Mouse (Mus musculus) kidney, adult 2 months (tissue): Measurements from ENCODE around the gene Gm42417. TPM values are rescaled to one million over a fixed set of nuclear protein-coding genes. Genes with fewer than 3 reads are reported as not detected.

ENCODE experiments used
- DNase-seq: peaks from one replicate; pipeline ENCODE4 v3.0.0; 2021
- H3K27ac ChIP-seq: fragments of 200-500 bp; 2 replicates; pipeline ENCODE4 v1.5.1; 2012; ENCODE audit warnings: low read depth, low read length, control low read depth, inconsistent platforms; ENCODE audit not compliant: insufficient read depth
- H3K27me3 ChIP-seq: fragments of 200-500 bp; replicated peaks from 2 replicates; pipeline ENCODE4 v1.6.1; 2012; ENCODE audit warnings: mild to moderate bottlenecking, moderate library complexity, low read length, inconsistent platforms; ENCODE audit not compliant: control insufficient read depth, insufficient read depth
- H3K36me3 ChIP-seq: fragments of 200-500 bp; 2 replicates; pipeline ENCODE4 v1.6.1; 2012; ENCODE audit warnings: mild to moderate bottlenecking, moderate library complexity, low read length, inconsistent platforms; ENCODE audit not compliant: control insufficient read depth, insufficient read depth
- H3K4me1 ChIP-seq: fragments of 200-500 bp; 2 replicates; pipeline ENCODE4 v1.6.1; 2011; ENCODE audit warnings: low read length; ENCODE audit not compliant: control insufficient read depth, insufficient read depth
- H3K4me3 ChIP-seq: fragments of 200-500 bp; 2 replicates; pipeline ENCODE4 v1.5.1; 2011; ENCODE audit warnings: mild to moderate bottlenecking, low read depth, low read length, control low read depth; ENCODE audit not compliant: insufficient read depth
- CTCF ChIP-seq: fragments of 200-500 bp; conservative IDR thresholded peaks from 2 replicates; pipeline ENCODE4 v1.5.1; 2011; ENCODE audit warnings: low read depth, mild to moderate bottlenecking, control low read depth, low read length, moderate library complexity, mixed read lengths; ENCODE audit not compliant: insufficient read depth, insufficient read length
- POLR2A ChIP-seq: fragments of 200-500 bp; IDR thresholded peaks from one replicate; pipeline ENCODE4 v1.6.1; 2011; ENCODE audit warnings: low read depth, low read length, control low read depth
- WGBS: fragments of 180-500 bp; shearing (Covaris S2); methylation state at CpG from one replicate; pipeline ENCODE4 v1.1.7; 2018; 5-methylcytosine and 5-hydroxymethylcytosine counted together
- polyA plus RNA-seq: library from polyadenylated mRNA; depleted of rRNA; stranded (reverse); fragments of >200 nt; gene quantifications from 2 replicates; pipeline ENCODE4 v1.2.3, GENCODE M21; 2012

Gm42417 gene
- polyA plus RNA-seq, 1 experiment: not detected

DNA sequence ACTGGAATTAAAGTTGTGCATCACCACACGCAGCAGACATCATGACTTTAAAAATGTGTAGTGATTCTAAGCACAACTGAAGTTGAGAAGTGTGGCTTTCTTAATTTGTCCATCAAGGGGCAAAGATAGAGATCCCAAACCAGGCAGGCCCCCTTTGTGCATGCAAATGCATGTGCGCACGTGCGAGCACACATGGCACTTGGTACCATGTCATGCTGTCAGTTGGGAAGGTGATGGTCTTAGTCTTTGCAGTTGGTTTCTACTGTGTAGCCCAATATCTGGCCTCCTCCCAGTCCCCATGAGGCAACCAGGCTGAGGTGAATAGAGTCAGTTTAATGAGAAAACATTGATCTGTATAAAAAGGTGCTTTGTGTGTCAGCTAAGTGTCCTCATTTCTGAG is 9.4 kb downstream of the Gm42417 start:
- no peak for DNase-seq
- H3K36me3 ChIP-seq: no peaks in the 10 kb centered on the region
- TF ChIP-seq CTCF (no peak), POLR2A (no peak)
- 0 out of 2 replicates have a peak, but pooled peaks cover 3% of the 10 kb centered on the region for H3K4me1 ChIP-seq
- no peak overlapping the region for H3K4me3 ChIP-seq
- H3K27ac ChIP-seq: no peak overlapping the region
- H3K27me3 ChIP-seq: no peaks in the 10 kb centered on the region
- WGBS: 95% methylated on average over 4 of the region's 4 CpGs

DNA sequence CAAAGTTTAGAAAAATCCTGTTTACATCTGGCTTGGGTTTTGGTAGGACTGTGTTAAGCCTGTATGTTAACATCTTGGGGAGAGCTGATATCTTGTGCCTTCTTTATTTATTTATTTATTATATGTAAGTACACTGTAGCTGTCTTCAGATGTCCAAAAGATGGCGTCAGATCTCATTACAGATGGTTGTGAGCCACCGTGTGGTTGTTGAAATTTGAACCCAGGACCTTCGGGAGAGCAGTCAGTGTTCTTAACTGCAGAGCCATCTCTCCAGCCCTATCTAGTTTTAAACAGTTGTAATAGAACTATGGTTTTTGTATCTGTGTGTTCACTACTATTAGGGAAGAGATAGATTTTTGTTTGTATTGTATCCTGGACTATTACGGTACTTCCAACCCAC is 10.0 kb downstream of the Gm42417 start:
- 83% methylated on average over 4 of the region's 4 CpGs for WGBS
- no peak overlapping the region for H3K27ac ChIP-seq
- H3K27me3 ChIP-seq: no peaks in the 10 kb centered on the region
- H3K4me1 ChIP-seq: no peaks in the 10 kb centered on the region
- no peak for TF ChIP-seq CTCF
- no peak for TF ChIP-seq POLR2A
- H3K4me3 ChIP-seq: no peak overlapping the region
- DNase-seq: no peak
- H3K36me3 ChIP-seq: no peaks in the 10 kb centered on the region

DNA sequence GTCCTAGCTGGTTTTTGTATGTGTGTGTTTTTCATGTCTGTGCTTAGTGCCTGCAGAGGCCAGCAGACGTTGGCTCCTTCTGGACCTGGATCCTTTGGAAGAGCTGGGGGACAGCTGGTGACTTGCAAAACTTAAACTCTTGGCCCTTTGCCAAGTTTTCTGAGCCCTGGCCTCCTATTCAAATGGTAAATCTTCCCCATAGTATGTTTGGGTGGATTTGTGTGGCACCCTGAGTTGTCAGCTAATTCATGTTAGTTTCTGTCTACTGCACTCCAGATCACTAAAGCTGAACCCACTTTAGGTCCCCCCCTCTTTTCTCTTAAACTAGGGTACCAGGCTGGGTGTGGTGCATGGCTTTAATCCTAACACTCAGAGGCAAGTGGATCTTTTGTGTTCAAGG is 10.9 kb downstream of the Gm42417 start:
- WGBS: 21% methylated on average over 1 of the region's 1 CpGs

DNA sequence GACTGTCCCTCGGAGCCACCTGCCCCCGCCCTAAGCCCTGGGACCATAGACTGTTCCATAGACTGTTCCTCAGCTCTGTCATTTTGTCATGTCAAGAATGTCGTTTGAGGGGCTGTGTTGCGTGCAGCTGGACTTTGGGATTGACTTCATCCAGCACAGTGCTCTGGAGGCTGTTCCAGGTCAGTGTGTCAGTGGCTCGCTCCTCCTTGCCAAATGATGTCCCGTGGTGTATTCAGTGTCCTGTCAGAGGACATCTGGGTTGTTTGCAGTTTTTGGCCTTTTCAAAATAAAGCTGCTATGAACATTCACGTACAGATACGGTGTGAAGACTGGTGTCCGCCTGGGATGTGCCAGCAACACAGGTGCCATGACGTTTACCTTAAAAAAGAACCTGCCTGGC is 12.3 kb downstream of the Gm42417 start:
- Histone ChIP-seq H3K36me3 (no peaks in the 10 kb centered on the region; the same call in 1 of the 2 replicates), H3K27ac (no peak overlapping the region), H3K4me3 (no peak overlapping the region), H3K4me1 (no peaks in the 10 kb centered on the region), H3K27me3 (no peaks in the 10 kb centered on the region)
- DNase-seq: no peak
- WGBS: 72% methylated on average over 10 of the region's 10 CpGs
- TF ChIP-seq CTCF (no peak), POLR2A (no peak)

More for the DNA sequence above, 10.9 kb downstream of the Gm42417 start:
- Histone ChIP-seq H3K27me3 (no peaks in the 10 kb centered on the region), H3K36me3 (no peaks in the 10 kb centered on the region; the same call in 1 of the 2 replicates), H3K4me1 (no peaks in the 10 kb centered on the region), H3K27ac (no peak overlapping the region), H3K4me3 (no peak overlapping the region)
- TF ChIP-seq CTCF: no peak
- no peak for TF ChIP-seq POLR2A
- DNase-seq: no peak

DNA sequence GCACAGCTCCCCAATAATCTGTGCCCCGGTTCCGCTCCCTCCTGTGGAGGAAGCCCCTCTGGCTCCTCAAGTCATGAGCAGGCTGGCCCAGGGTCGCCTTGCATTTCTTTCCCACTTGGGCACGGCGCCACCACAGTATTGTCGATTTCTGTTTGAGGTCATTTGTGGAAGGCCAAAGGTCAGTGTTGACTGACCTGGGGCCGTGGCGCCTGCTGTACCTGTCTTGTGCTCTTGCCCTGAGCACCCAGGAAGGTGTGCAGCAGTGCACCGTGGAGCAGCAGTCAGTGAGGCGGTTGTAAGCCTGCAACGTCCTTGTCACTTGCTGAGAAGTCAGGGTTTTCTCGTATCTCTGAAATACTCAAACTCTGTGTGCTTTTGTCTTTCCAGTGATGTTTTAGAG is 13.5 kb downstream of the Gm42417 start:
- no peaks in the 10 kb centered on the region; the same call in 1 of the 2 replicates for H3K36me3 ChIP-seq

DNA sequence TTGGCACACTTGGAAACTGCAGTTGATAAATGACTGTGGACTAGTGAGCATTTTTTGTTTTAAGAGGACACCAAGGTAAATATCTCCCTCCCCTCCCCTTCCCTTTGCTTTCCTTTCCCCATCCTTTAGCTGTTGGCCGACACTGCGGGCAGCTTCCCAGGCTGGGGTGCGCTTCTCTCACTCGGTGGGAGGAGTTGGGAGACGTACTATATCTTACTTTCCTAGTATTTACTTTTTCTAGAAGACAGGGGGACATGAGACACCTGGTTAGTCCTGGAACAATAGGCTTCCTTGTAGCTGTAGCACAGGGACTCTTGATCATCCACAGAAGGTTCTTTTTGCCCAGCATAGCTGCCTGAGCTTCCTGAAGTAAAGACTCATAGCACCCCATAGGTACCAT is 15.2 kb downstream of the Gm42417 start:
- H3K4me1 ChIP-seq: no peaks in the 10 kb centered on the region
- H3K27me3 ChIP-seq: no peaks in the 10 kb centered on the region
- H3K27ac ChIP-seq: no peak overlapping the region
- no peak for DNase-seq
- H3K4me3 ChIP-seq: no peak overlapping the region
- TF ChIP-seq POLR2A (no peak), CTCF (no peak)
- H3K36me3 ChIP-seq: no peaks in the 10 kb centered on the region; the same call in 1 of the 2 replicates
- 75% methylated on average over 5 of the region's 5 CpGs for WGBS

More for the DNA sequence above, 13.5 kb downstream of the Gm42417 start:
- TF ChIP-seq CTCF (no peak), POLR2A (no peak)
- H3K4me3 ChIP-seq: no peak overlapping the region
- H3K4me1 ChIP-seq: no peaks in the 10 kb centered on the region
- H3K27me3 ChIP-seq: no peaks in the 10 kb centered on the region
- no peak overlapping the region for H3K27ac ChIP-seq
- 72% methylated on average over 12 of the region's 12 CpGs for WGBS
- DNase-seq: no peak

DNA sequence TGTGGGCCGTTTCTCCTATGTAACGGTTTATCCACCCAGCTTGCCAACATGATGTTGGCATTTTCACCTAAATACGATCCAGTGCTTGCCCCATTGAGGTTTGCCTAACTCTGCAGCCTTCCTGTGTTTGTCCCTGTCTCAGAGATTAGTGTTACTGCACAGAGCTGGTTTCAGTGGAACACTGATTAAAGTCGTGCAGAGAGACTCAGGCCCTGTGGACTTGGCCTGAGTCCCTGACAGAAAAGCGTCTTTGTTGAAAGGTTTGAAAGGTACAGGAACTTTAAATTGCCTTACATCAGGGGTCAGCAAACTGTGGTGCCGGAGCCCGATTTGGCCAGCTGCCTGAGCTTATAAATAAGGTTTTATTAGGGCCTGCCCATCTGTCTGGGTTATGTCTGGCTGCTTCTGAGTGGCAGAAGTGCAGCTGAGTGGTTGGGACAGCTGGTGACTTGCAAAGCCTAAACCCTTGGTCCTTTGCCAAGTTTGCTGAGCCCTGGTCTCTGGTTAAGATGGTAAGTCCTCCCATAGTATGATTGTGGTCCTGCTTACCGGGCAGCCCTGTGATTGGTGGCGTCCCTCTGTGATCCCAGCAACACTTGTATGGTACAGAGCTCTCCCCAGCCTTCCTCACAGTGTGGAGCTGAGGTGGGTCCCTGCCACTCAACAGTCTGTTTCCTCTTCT is 15.8 kb downstream of the Gm42417 start:
- WGBS: 65% methylated on average over 9 of the region's 9 CpGs
- Histone ChIP-seq H3K36me3 (no peaks in the 10 kb centered on the region; the same call in 1 of the 2 replicates), H3K27me3 (no peaks in the 10 kb centered on the region), H3K4me3 (no peak overlapping the region), H3K27ac (no peak overlapping the region), H3K4me1 (no peaks in the 10 kb centered on the region; the same call in 1 of the 2 replicates)
- TF ChIP-seq CTCF (no peak), POLR2A (no peak)
- DNase-seq: no peak

DNA sequence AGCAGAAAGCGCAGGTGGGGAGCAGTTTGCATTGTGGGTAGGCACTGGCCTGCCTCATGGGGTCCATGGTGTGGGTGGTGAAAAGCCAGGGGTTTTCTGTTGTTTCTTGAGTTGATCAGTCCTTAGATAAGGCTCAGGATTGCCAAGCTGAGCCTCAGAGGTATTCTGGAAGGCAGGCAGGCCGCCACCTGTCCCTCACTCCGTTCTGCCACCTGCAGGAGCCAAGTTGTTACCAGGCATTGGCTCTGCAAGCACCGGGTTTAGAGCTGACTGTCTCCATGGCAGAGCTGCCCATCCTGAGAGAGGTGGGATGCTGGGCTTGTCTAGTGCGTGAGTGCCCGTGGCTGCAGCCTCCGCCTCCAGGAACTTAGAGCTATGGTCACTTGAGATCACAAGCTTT is 17.0 kb downstream of the Gm42417 start:
- no peak for TF ChIP-seq POLR2A
- no peak for TF ChIP-seq CTCF
- no peaks in the 10 kb centered on the region for H3K27me3 ChIP-seq
- no peak overlapping the region for H3K27ac ChIP-seq
- WGBS: 92% methylated on average over 7 of the region's 7 CpGs
- peaks cover 7% of the 10 kb centered on the region; the same call in 1 of the 2 replicates for H3K4me1 ChIP-seq
- no peaks in the 10 kb centered on the region; the same call in 1 of the 2 replicates for H3K36me3 ChIP-seq
- H3K4me3 ChIP-seq: no peak overlapping the region
- DNase-seq: no peak
